Mouse (Mus musculus): ENCODE results near the gene Rims3.

Gene Rims3

DNA sequence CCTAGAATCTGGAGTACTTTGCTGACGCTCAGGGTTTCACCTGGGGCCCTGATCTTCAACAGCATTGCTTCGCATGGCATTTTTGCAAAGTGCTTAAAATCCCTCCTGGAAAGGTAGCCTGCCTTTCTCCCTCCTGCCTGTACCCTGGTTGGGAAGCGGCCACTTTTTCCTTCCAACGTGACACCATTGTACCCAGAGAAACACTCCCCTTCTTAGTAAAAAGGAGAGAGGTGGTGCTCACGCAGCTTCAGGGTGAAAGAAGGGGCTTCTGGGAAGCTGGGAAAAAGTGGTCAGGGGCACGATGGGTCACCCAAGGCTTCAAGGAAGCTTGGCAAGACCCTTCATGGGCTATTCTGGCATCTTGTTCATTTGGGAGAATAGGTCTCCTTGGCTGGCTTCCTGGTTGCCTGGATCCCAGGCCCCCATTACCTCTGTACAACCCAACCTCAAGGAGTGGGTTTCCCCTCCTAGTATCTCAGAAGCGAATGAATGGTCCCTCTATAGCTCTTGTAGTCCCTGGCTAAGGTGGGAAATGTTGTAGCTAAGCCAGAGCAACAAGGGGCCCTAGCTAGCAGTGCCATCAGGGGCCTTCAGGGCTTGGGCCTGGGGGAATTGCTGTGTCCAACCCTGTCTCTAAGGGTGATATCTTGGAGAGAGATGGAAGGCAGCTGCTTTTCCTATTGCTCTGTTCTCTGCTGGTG is 894 bp downstream of the Rims3 start:
- DNase-seq = no peak

- no peak for DNase-seq
Measured at GRCm38 (mm10) chr4:120856376-120856775, 1.8 kb downstream of the Rims3 start.

DNA sequence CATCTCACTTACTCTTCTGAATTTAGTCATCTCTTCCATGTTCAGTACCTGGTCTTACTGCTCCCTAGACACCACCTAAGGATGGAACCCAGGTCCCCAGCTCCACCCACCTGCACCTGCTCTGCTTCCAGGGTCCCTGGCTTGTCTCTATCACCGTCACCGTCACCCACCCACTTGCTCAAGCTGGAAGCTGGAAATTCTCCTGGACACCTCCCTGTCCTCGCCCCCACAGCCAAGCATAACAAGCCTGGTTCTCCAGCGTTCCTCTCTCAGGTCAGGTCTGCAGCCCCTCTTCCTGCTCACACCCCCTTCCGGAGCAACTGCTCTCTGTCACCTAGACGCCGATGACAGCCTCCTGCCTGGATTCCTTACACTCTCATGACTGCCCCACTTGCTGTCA is 5.2 kb downstream of the Rims3 start:
- DNase-seq = no peak

DNA sequence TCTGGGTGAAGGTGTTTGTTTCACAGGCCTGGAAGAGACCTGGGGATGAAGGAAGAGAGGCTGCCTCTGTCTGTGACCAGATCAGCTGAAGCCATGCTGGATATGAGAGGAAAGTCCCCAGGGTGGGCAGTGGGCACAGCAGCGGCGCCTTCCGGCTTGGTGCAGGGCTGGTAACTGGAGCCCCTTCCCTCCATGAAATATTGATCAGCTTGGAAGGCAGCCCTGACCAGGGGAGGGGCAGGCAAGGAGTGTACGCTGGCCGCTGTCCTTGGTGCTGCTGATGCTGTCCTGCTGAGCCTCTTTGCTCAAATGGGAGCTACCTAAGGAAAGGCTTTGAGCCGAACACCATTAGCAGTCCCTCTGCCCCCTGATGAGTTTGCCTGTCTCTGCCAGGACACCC is 11.6 kb downstream of the Rims3 start:
- peak; percentile 55 for DNase-seq

GRCm38 (mm10) chr4:120868246-120868645 is 13.6 kb downstream of the Rims3 start:
- no peak for DNase-seq

DNA sequence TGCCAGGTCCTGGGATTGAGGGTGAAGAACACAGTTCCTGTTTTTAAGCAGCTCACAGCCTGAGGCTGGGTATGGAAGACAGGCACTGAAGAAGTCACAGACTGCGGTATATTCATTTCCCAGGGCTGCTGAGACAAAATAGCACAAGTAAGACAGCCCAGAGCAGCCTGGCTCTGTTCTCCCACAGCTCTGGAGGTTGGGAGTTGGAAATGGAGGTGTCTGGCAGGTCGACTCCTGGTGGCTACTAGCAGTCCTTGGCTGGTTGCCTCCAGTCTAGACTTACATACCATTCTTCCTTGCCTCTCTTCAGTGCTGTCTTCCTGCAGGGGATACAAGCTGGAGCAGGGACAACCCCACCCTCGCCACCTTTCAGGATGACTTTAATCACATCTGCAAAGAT is 14.4 kb downstream of the Rims3 start:
- no peak for DNase-seq

DNA sequence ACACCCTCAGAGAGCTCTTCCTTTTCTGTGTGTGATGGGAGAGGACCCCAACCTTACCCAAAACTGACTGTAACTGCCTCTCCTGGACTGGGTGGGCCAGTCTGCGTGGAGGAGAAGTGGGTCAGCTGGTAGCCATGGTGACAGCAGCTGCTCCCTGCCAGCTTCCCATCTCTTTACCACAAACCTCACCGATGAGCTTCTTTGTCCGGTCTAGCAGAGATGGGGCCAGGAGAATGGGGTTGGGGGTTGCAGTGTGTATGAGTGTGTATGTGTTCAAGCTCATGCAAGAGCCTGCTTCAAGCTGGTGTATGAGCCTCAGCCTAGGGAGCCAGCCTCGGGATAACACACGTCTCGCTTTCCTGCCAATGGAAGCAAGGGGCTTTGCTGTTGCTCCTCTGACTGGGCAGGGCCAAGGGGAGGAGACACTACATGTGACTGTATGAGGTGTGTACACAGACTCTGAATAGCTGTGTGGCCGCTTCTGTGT is 15.7 kb downstream of the Rims3 start:
- no peak for DNase-seq

GRCm38 (mm10) chr4:120875961-120876360 is 21.3 kb downstream of the Rims3 start:
- DNase-seq = no peak

GRCm38 (mm10) chr4:120878728-120879127 is 24.1 kb downstream of the Rims3 start:
- DNase-seq = no peak

- DNase-seq = no peak
Measured at GRCm38 (mm10) chr4:120879386-120879785, 24.8 kb downstream of the Rims3 start.

- DNase-seq = no peak
Measured at GRCm38 (mm10) chr4:120880731-120881432, 26.3 kb downstream of the Rims3 start.

DNA sequence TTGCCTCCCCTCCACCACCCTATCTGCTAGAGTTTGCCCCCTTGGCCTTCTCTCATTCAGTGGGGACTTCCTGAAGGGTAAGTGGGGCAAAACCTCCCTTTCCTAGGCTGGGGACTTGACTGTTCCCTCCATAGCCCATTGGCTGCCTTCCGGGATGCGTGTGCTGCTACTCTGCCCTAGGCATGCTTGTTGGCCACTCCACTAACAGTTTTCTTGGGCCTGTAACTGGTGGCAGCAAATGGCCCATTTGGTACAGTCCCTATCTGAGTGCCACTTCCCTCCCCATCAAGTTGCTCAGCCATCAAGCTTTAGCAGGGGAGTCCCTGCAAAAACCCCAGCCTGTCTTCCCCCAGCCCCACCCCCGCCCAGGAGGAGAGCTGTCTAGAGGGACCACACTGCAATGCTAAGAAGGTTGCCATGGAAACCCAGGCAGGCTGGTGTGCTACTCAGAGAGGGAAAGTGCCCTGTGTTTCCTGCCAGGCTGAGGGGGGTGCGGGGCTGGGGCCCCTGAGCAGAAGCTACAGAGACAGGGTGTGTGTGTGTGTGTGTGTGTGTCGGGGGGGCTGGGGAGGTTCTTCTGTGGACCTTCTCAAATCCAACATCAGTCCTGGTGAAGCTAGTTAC is 27.5 kb downstream of the Rims3 start:
- DNase-seq = peak in 1 of 2 experiments; percentile 19

DNA sequence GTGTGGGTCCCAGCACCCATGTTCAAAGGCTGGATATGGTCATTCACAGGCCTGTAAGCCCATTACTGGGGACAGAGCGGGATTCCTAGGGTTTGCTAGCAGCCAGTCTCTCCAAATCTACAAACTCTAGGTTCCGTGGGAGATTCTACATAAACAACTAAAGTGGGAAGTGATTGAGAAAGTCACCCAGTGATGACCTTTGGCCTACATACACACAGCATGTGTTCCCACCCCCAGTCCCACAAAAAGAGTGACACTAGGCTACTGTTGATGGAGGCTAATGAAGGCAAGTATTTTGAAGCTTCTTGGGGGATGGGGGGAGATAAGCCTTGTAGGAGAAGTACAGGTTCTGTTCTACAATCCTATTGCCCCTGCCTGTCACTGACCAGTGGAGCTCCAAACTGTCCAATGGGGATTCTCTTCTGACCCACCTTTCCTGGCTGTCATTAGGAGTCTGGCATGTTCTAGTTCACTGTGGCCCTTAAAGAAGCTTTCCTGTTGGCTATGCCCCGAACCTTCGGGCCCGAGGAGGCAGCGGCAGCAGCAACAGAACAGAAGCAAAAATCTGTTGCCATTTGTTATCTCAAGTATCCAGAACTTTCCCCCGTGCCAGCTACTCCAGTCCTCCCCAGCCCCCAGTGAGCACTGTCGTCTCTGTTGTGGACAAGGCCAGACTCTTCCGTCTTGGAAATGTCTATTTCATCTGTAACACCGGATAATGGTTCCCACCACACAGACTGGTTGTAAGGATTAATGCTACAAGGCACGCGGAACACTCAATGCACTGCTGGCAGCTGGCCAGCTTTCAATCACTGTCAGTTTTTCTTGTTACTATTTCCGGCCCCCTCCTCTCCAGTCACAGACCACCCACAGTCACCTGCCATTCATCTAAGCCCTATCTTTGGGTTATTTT is 30.8 kb downstream of the Rims3 start:
- peak in 1 of 2 experiments; percentile 27 for DNase-seq

DNA sequence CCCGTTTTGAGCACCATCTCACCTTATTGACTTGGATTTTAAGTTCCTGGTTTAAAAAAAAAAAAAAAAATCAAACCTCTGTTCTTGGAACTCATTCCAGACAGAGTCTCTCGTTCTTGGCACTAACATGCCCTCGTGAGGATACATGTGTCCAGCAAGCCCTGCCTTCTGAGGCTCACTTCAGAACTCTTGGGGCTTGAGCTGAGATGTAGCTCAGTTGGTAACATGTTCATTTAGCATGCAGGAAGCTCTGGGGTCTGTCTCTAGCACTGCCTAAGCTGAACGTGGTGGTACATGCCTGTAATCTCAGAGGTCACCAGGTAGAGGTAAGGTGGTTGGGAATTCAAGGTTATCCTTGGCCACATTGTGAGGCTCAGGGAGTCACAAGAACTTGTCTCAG is 31.5 kb downstream of the Rims3 start:
- peak in 1 of 2 experiments; percentile 22 for DNase-seq

- DNase-seq = peak in 1 of 2 experiments; percentile 22
Measured at GRCm38 (mm10) chr4:120886811-120887210, 32.2 kb downstream of the Rims3 start.

GRCm38 (mm10) chr4:120887381-120888112 is 32.9 kb downstream of the Rims3 start:
- peak; percentile 54 to 72 for DNase-seq

- DNase-seq = no peak
Measured at GRCm38 (mm10) chr4:120888884-120889283, 34.3 kb downstream of the Rims3 start.

DNA sequence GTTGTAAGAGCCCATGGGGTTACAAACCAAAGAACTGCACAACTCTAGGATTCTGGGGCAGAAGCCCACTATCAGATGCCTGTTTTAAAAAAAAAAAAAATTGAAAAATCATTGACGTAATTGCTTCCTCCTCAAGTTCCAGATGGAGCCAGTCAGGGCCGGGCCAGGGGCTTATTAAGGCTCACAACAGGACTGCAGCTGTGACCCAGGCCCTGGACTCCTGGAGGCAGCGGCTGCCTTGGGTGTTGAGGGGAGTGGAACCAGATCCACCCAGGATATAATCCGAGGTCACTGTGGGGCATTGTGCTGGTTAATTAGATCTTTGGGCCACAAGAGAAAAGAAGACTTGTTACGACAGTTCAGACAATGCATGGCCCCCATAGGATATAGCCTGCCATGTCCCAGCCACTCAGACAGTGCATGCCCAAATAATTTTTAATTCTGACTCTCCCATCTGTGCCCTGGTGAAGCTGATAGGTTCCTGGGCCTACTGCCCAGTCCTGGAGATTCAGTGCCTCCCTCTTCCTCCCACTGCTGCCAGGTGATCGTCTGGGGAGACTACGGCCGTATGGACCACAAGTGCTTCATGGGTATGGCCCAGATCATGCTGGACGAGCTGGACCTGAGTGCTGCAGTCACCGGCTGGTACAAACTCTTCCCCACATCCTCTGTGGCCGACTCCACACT is 36.3 kb downstream of the Rims3 start:
- peak in 1 of 2 experiments; percentile 33 for DNase-seq

GRCm38 (mm10) chr4:120891960-120892359 is 37.3 kb downstream of the Rims3 start:
- peak in 1 of 2 experiments; percentile 22 for DNase-seq

GRCm38 (mm10) chr4:120892516-120892915 is 37.9 kb downstream of the Rims3 start:
- DNase-seq = peak in 1 of 2 experiments; percentile 13
